Mouse (Mus musculus): ENCODE measurements around the gene Tmem164. TPM values are rescaled to one million over a fixed set of nuclear protein-coding genes. Genes with fewer than 3 reads are reported as not detected.

The Tmem164 gene
- total and polyA plus RNA-seq, 3 experiments = 14.3 to 27.2 (median 16.3) TPM

DNA sequence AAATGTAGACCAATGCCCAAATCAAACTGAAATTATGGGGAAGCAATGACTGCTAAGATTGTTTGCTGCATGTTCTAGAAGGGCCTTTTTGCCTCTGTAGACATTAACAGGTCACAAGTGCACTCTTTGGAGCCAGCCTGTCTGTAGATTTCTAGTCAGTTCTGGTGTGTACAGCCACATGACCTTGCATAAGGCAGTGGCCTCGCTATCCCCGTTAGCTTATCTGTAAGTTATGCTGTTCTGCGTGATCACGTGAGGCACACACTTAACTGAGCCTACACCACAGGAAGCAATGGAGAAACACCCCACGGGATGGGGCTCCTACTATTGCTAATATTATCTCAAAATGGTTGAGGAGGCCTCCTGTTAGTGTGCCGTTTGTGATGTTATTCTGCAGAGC, 97.4 kb downstream of the Tmem164 start:
- intact Hi-C loops (cut with DNase I) = no loop called here
- DNase-seq = peak; percentile 28 to 52

DNA sequence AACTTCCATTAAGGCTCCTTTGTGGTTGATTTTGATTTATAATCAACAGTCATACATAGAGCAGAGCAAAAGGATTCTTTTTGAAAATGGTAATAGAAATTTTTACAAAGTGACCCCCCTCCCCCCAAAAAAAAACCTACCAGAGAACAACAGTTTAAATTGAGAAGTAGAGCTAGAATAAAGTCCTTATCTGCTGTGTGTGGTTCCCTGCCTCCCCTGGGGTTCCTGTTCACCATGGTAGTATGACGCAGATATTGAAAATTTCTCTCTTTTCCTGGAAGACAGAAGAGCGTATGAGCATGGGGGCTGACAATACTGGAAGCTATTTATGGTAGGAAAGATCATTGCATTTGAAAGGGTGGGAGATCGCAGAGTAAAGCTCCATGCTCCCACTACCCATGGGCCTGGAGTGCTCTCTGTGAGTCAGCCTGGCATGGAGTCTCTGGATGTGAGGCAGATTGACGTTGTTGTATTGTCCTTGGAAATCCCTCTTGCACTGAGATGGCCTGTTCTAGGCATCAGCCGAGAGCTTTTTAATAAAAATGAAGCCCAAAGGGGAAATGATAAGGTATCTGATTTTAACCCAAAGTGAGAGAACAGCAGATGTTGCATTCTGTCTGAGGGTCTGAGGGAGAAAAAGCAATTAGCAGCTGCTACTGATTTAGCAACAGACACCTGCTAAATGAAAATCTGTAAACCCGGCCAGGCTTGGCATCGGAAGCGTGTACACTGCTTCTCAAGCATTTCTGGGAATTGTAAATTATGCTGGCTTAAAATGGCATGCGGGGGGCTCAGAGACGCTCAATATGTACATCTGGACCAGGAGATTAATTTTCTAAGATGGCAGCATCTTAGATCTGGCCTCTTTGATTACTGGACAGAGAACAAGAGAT, 105.2 kb downstream of the Tmem164 start:
- H3K36me3 ChIP-seq (ENCODE audit: control insufficient read depth, insufficient read depth, low read length) = no peaks in the 10 kb centered on the region
- no peaks in the 10 kb centered on the region for H3K79me2 ChIP-seq (replicated peaks; ENCODE audit: control insufficient read depth, insufficient read depth, low read length)
- intact Hi-C loops (cut with DNase I) = no loop called here
- 69% methylated on average over 10 of the region's 10 CpGs for WGBS
- DNase-seq = no peak
- H3K27ac ChIP-seq = no peak overlapping the region
- H3K27me3 ChIP-seq (ENCODE audit: control insufficient read depth, insufficient read depth, low read length) = no peaks in the 10 kb centered on the region
- no peak overlapping the region for H3K9ac ChIP-seq (ENCODE audit: low read depth, low read length)
- no peak overlapping the region for H3K4me3 ChIP-seq
- TF ChIP-seq POLR2A (IDR thresholded peaks at IDR 0.05; ENCODE audit: insufficient read depth, low read depth, low read length) (no peak), EP300 (IDR thresholded peaks at IDR 0.05; ENCODE audit: insufficient read depth, low read depth, low read length) (no peak), CTCF (IDR thresholded peaks at IDR 0.05) (no peak)
- no peaks in the 10 kb centered on the region for H3K4me1 ChIP-seq (ENCODE audit: control insufficient read depth, insufficient read depth, low read length)

More for the DNA sequence above, 97.4 kb downstream of the Tmem164 start:
- peak; percentile 86 for TF ChIP-seq EP300 (IDR thresholded peaks at IDR 0.05; ENCODE audit: insufficient read depth, low read depth, low read length)
- no peak for TF ChIP-seq CTCF (IDR thresholded peaks at IDR 0.05)
- H3K36me3 ChIP-seq (ENCODE audit: control insufficient read depth, insufficient read depth, low read length) = no peaks in the 10 kb centered on the region
- H3K4me1 ChIP-seq (ENCODE audit: control insufficient read depth, insufficient read depth, low read length) = peaks cover 3% of the 10 kb centered on the region
- H3K27me3 ChIP-seq (ENCODE audit: control insufficient read depth, insufficient read depth, low read length) = no peaks in the 10 kb centered on the region
- 38% methylated on average over 6 of the region's 6 CpGs for WGBS
- no peaks in the 10 kb centered on the region for H3K79me2 ChIP-seq (replicated peaks; ENCODE audit: control insufficient read depth, insufficient read depth, low read length)
- no peak overlapping the region for H3K9ac ChIP-seq (ENCODE audit: low read depth, low read length)
- H3K4me3 ChIP-seq = no peak overlapping the region
- peak overlapping the region; percentile 38 for H3K27ac ChIP-seq

DNA sequence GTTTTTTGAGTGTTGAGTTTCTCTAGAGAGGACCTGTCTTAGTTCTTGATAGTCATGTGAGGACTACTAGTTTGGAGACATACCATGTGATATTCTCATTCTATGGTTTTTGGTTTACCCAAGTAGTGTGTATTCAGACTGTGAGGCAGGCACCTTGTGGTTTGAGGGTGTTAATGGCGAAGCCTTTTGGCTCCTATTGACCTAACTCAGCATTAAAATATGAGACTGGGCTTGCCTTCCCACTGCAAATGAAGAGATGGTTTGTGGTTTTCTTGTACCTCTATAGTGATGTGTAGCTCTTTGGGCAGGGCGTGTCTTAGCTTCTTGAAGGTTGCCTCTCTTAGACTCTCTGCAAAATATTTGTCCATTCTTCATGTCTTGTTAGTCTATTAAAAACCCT, 111.0 kb downstream of the Tmem164 start:
- intact Hi-C loops (cut with DNase I) = no loop called here

DNA sequence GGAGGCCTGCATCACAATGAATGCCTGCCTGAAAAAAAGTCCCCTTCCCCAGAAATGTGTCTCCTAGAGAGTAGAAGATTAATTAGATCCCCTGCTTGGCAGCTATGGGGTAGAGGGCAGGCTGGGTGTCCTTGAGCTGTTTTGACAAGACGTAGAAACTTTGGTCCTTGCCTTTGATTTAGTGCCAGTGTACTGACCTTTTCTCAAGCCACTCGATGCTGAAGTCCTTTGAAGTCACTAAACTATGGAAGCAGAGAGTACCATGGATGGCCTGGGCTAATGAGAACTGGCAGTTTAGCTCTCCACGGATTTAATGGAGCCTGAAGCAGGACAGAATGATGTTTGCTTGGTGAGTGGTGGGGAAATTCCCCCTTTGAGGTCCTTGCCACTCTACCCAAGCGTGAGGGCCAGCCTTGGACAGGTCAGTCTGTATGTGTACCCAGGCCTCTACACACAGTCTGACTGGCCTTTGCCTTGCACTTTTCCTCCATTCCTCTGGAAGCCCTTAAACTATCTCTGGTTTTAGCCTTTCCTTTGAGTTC, 112.9 kb downstream of the Tmem164 start:
- intact Hi-C loops (cut with DNase I) = no loop called here
- Histone ChIP-seq H3K4me3 (no peak overlapping the region), H3K27me3 (ENCODE audit: control insufficient read depth, insufficient read depth, low read length) (no peaks in the 10 kb centered on the region), H3K9ac (ENCODE audit: low read depth, low read length) (no peak overlapping the region), H3K27ac (no peak overlapping the region), H3K36me3 (ENCODE audit: control insufficient read depth, insufficient read depth, low read length) (no peaks in the 10 kb centered on the region), H3K79me2 (replicated peaks; ENCODE audit: control insufficient read depth, insufficient read depth, low read length) (no peaks in the 10 kb centered on the region), H3K4me1 (ENCODE audit: control insufficient read depth, insufficient read depth, low read length) (peaks cover 2% of the 10 kb centered on the region)
- TF ChIP-seq CTCF (IDR thresholded peaks at IDR 0.05) (no peak), POLR2A (IDR thresholded peaks at IDR 0.05; ENCODE audit: insufficient read depth, low read depth, low read length) (no peak)
- no peak for DNase-seq
- 53% methylated on average over 4 of the region's 4 CpGs for WGBS

More for the DNA sequence above, 111.0 kb downstream of the Tmem164 start:
- WGBS = 88% methylated on average over 2 of the region's 2 CpGs
- H3K4me3 ChIP-seq = no peak overlapping the region
- TF ChIP-seq EP300 (IDR thresholded peaks at IDR 0.05; ENCODE audit: insufficient read depth, low read depth, low read length) (no peak), POLR2A (IDR thresholded peaks at IDR 0.05; ENCODE audit: insufficient read depth, low read depth, low read length) (no peak), CTCF (IDR thresholded peaks at IDR 0.05) (no peak)
- H3K36me3 ChIP-seq (ENCODE audit: control insufficient read depth, insufficient read depth, low read length) = no peaks in the 10 kb centered on the region
- H3K27ac ChIP-seq = no peak overlapping the region
- no peak for DNase-seq
- H3K27me3 ChIP-seq (ENCODE audit: control insufficient read depth, insufficient read depth, low read length) = no peaks in the 10 kb centered on the region
- H3K4me1 ChIP-seq (ENCODE audit: control insufficient read depth, insufficient read depth, low read length) = peaks cover 2% of the 10 kb centered on the region
- H3K79me2 ChIP-seq (replicated peaks; ENCODE audit: control insufficient read depth, insufficient read depth, low read length) = no peaks in the 10 kb centered on the region
- H3K9ac ChIP-seq (ENCODE audit: low read depth, low read length) = no peak overlapping the region

DNA sequence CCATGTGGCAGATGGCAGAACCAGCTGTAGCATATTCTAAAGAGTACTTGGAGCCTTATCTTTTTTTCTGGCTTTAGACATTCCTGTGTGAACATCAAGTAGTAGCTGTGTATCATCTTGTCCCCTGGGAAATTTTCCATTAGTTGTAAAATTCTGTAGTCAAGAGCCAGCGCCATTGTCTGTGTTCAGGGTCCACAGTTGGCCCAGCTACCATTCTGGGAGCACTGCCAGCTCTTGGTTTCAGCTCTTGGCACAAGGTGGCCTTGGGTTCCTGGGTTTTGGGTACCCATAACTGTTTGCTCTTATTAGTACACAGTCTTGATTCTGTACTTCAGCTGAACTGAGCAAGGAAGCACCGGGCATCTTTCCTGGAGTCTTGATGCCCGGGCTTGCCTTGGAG, 123.4 kb downstream of the Tmem164 start:
- H3K9ac ChIP-seq (ENCODE audit: low read depth, low read length) = no peak overlapping the region
- 65% methylated on average over 3 of the region's 3 CpGs for WGBS
- H3K4me1 ChIP-seq (ENCODE audit: control insufficient read depth, insufficient read depth, low read length) = peaks cover 2% of the 10 kb centered on the region
- TF ChIP-seq EP300 (IDR thresholded peaks at IDR 0.05; ENCODE audit: insufficient read depth, low read depth, low read length) = no peak
- TF ChIP-seq POLR2A (IDR thresholded peaks at IDR 0.05; ENCODE audit: insufficient read depth, low read depth, low read length) = no peak
- TF ChIP-seq CTCF (IDR thresholded peaks at IDR 0.05) = no peak
- no peak overlapping the region for H3K4me3 ChIP-seq
- H3K36me3 ChIP-seq (ENCODE audit: control insufficient read depth, insufficient read depth, low read length) = no peaks in the 10 kb centered on the region
- intact Hi-C loops (cut with DNase I) = loop anchor here (5.0 kb wide), 1 partner anchor 122 kb away; the partner anchor contains the start of gene Tmem164
- no peaks in the 10 kb centered on the region for H3K79me2 ChIP-seq (replicated peaks; ENCODE audit: control insufficient read depth, insufficient read depth, low read length)
- DNase-seq = no peak
- no peak overlapping the region for H3K27ac ChIP-seq
- H3K27me3 ChIP-seq (ENCODE audit: control insufficient read depth, insufficient read depth, low read length) = no peaks in the 10 kb centered on the region

DNA sequence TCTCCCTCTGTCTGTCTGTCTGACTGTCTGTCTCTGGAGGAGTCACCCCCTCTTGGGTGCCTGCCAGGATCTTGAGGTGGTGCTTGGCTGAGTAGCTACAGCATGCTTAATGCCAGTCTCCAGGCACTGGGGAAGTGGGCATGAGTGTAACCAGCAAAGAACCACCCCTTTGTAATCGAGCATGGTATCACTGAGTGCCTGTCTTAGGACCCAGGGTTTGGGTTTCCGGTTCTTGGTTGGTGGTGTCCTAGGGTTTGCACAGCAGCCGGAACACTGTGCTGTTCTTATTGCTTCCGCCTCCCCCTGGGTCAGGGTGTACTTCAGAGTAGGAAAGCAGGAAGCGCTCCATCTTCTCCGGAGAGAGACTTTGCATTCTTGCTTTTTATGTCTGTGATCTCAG, 124.9 kb downstream of the Tmem164 start:
- H3K27me3 ChIP-seq (ENCODE audit: control insufficient read depth, insufficient read depth, low read length) = no peaks in the 10 kb centered on the region
- peaks cover 2% of the 10 kb centered on the region for H3K4me1 ChIP-seq (ENCODE audit: control insufficient read depth, insufficient read depth, low read length)
- no peak overlapping the region for H3K9ac ChIP-seq (ENCODE audit: low read depth, low read length)
- intact Hi-C loops (cut with DNase I) = loop anchor here (5.0 kb wide), 1 partner anchor 429 kb away; no protein-coding TSS in a partner anchor
- DNase-seq = no peak
- TF ChIP-seq POLR2A (IDR thresholded peaks at IDR 0.05; ENCODE audit: insufficient read depth, low read depth, low read length) (no peak), CTCF (IDR thresholded peaks at IDR 0.05) (no peak), EP300 (IDR thresholded peaks at IDR 0.05; ENCODE audit: insufficient read depth, low read depth, low read length) (no peak)
- WGBS = 56% methylated on average over 6 of the region's 6 CpGs
- no peaks in the 10 kb centered on the region for H3K79me2 ChIP-seq (replicated peaks; ENCODE audit: control insufficient read depth, insufficient read depth, low read length)
- no peak overlapping the region for H3K4me3 ChIP-seq
- no peaks in the 10 kb centered on the region for H3K36me3 ChIP-seq (ENCODE audit: control insufficient read depth, insufficient read depth, low read length)
- no peak overlapping the region for H3K27ac ChIP-seq
